Mouse (Mus musculus): ENCODE measurements around the gene Ino80d. TPM values are rescaled to one million over a fixed set of nuclear protein-coding genes. Genes with fewer than 3 reads are reported as not detected.
A peak's percentile ranks its signal among the peaks of the same experiment; 100 is the strongest.
"Not testable (repeated sequence)": the region's sequence is repeated elsewhere in the genome, so short reads cannot be mapped to it uniquely, and the experiment has no call there.

The Ino80d gene
- total RNA-seq (2021), result 10 to 100 TPM; 14.0 to 14.6 TPM
- long read RNA-seq, experiment 1, partial matches to known transcripts, result 0 of 19 reads
- long read RNA-seq, experiment 1, other reads (novel, unspliced or antisense), result 19 of 19 reads
- long read RNA-seq, experiment 2, partial matches to known transcripts, result 0 of 13 reads
- long read RNA-seq, experiment 2, other reads (novel, unspliced or antisense), result 13 of 13 reads

DNA sequence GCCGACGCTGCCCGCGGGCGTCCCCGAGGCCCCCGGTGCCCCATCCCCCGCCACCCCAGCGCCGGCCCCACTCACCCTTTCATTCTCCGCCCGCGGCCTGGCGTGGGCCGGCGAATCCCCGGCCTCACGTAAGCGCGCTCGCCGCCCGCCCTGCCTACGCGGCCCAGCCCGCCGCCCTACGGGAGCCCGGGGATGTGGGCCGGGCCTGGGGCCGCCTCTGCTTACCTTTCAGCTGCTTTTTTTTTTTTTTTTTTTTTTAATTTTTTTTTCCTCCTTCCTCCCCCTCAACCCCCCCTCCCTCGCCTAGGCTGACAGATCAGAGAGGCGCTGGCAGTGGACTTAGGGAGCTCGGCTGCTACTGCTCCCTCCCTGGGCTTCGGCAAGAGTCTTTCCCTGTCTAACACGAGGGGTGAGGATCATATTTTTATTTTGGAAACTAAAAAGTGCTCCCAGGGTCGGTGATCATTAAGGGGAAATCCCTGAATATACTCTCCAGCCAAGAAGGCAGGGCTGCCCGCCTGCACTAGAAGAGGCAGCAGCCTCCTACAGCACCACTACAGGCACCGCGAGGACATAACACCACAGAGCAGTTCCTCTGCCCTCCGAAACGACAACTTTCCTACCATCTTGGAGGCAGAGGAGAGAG, at the start of gene Ino80d:
Ino80d (minus strand) TSS at position 532 of the 646 bp plus-strand sequence.
- peak; percentile 69 for TF ChIP-seq CTCF (IDR thresholded peaks at IDR 0.05)
- peak within 1 kb of the TSS; percentile 99 for H3K27ac ChIP-seq
- intact Hi-C loops (cut with DNase I), result loop anchor here (2.0 kb wide), 1 partner anchor 63 kb away; the partner anchor contains the start of genes Eef1b2 and Ndufs1
- peak; percentile 87 for DNase-seq
- peak within 1 kb of the TSS; percentile 99 for H3K4me3 ChIP-seq

DNA sequence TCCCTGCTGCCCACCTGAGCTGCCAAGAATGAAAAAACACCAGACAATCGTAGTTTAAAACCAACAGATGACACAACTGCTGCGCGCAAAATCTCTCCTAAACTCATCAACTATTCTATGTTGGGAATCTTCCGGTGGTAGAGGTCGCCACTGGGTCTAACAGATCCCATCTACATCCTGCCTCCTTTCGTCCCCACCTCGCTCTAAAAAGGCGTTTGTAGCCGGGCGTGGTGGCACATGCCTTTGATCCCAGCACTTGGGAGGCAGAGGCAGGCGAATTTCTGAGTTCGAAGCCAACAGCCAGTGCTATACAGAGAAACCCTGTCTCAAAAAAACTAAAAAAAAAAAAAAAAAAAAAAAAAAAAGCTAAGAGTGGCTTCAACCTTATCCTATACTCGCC, 25.8 kb upstream of the Ino80d start:
- no peak for TF ChIP-seq CTCF (IDR thresholded peaks at IDR 0.05)
- intact Hi-C loops (cut with DNase I), result no loop called here
- no peak for DNase-seq
- Histone ChIP-seq H3K27ac (no peak overlapping the region), H3K4me3 (no peak overlapping the region)

DNA sequence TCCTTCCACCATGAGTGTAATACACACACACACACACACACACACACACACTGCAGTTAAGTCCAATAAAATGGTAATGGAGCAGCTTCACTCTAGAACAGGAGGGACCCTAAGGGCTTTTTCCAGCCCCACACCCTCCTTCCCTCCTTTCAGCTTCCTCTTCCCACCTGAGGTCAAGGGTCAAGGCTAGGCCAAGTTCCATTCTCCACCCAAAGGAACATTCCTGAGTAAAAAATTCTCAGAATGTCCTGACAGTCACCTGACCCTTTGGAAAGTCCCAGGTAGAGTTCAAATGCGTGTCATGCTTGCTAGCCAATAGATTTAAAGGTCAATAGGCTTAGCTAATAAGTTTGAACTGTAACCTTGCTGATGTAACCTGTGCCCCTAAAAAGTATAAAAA, 24.1 kb upstream of the Ino80d start:
- H3K27ac ChIP-seq; intact Hi-C loops (cut with DNase I); H3K4me3 ChIP-seq; DNase-seq: not testable (repeated sequence)

DNA sequence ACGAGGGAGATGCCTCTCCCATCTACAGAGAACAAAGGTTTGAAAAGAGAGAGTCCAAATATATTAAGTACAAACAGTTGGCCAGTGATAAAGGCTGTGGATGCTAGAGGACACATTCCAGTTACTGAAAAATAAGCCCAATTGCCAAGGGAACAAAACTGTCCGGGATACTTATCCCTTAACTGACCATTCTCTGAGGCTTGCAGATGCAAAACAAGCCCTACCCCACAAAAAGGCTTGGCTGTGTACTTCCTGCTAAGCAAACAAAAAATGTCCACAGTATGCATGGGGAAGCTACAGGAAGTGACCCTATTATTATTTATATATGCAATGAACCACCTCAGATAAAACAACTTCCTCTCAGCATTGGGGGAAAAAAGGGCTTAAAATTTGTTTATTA, 23.5 kb upstream of the Ino80d start:
- no peak for TF ChIP-seq CTCF (IDR thresholded peaks at IDR 0.05)
- no peak overlapping the region for H3K4me3 ChIP-seq
- no peak for DNase-seq
- intact Hi-C loops (cut with DNase I), result no loop called here
- H3K27ac ChIP-seq, result no peak overlapping the region

DNA sequence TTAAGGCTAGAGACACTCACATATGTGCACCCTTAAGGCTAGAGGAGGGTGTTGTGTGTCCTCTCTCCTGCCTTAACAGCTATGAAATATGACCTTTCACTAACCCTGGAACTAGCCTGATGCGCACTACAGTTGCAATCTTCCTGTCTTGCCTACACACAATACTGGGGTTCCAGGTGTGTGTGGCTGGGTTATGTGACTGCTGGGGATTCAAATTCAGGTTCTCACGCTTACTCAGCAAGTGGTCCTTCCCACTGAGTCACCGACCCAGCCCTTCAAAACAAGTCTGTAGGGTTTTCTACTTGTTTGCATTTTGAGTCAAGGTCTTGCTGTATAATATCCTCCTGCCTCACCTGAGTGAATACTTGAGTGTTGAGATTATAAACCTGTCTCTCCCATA, 20.1 kb upstream of the Ino80d start:
- no peak for TF ChIP-seq CTCF (IDR thresholded peaks at IDR 0.05)
- intact Hi-C loops (cut with DNase I), result loop anchor here (2.0 kb wide), 1 partner anchor 18 kb away; no protein-coding TSS in a partner anchor
- Histone ChIP-seq H3K27ac (no peak overlapping the region), H3K4me3 (no peak overlapping the region)
- DNase-seq, result no peak

DNA sequence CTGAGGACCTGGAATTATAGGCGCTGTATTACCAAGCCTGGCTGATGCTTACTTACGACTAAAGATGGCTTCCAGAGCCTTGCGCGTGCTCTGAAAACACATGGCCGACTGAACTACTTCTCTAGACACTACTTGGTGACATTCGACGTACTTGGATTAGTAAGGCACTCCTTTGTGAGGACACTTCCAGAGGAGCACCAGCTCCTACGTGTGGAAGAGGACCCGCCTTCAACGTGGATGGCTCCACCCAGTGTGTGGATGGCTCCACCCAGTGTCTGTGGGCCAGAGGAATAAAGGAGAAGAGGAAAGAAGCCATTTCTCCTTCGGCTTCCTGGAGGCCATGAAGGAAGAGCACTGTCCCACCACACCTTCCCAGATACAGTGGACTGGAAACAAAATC, 17.3 kb upstream of the Ino80d start:
- TF ChIP-seq CTCF (IDR thresholded peaks at IDR 0.05), result no peak
- DNase-seq, result no peak
- Histone ChIP-seq H3K27ac (no peak overlapping the region), H3K4me3 (no peak overlapping the region)
- intact Hi-C loops (cut with DNase I), result no loop called here

DNA sequence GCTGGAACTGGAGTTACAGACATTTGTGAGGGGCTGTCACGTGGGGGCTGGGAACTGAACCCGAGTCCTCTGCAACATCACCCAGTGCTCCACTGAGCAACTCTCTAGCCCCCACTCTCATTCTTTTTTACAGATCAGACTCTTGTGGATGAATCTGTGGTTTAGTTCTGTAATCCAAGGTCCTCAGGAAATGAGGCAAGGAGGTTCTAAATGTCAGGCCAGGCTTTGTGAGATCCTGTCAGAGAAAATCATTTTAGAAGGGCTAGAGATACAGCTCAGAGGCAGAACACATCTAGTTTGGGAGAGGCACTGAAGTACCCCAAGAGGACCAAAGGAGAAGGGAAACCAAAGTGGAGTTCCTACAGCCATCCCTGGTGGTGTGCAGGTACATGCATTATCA, 16.4 kb upstream of the Ino80d start:
- TF ChIP-seq CTCF (IDR thresholded peaks at IDR 0.05), result no peak
- DNase-seq, result no peak
- H3K4me3 ChIP-seq, result no peak overlapping the region
- intact Hi-C loops (cut with DNase I), result no loop called here
- no peak overlapping the region; the same call in 1 of the 2 replicates for H3K27ac ChIP-seq

DNA sequence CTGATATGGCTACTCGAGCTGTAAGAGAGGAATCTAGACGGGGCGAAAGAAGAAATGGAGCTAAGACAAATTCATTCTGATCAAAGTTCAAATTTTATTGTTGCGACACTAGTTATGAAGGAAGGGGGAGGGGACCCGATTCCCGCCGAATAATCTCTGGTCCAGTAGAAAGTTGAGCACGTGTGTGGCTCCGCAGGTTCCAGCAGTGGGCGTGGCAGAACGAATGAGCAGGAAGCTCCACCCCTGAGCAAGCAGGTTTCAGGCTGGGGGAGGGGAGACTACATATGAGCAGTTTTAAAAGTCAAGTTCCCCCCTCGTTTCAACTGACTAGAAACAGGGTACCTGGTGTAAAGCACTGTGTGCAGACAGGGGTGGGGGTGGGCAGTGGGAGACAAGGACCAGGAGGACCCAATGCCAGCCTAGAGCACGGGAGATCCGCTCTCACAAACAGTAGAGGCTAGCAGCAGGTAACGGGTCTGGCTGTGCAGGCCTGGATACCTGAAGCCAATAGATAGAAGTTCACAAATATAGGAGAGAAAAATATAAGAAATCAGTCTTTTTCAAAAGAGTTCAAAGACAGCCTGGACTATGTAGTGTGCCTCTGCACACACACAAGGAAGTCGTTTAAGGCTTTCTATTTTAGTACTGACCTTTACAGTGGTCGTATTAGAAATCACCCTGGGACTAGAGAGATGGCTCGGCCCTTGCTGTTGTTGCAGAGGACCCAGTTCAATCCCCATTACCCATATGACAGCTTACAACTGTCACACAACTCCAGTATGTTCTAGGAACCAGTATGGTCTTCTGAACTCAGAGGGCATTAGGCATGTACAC, 15.6 kb upstream of the Ino80d start:
- H3K27ac ChIP-seq, result peak overlapping the region; percentile 54; the same call in 1 of the 2 replicates
- peak; percentile 26 for DNase-seq
- no peak for TF ChIP-seq CTCF (IDR thresholded peaks at IDR 0.05)
- peak overlapping the region; percentile 52 for H3K4me3 ChIP-seq
- intact Hi-C loops (cut with DNase I), result no loop called here

DNA sequence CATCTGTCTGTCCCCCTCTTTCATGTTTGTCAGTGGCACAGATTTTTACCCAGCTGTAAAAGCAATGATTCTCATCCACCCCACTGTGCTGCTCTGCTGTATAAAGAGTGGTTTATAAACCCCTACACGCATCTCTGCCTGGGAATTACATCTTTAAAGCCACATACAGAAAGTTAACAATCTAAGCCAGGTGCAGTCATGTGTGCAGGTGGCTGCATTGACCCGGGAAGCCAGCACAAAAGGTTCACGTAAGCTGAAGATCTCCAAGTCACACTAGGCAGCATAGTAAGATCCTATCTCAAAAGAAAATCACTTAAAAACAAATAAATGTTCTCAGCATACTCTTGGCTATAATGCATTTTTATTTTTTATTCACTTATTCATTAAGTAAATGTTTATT, 14.8 kb upstream of the Ino80d start:
- no peak overlapping the region for H3K27ac ChIP-seq
- TF ChIP-seq CTCF (IDR thresholded peaks at IDR 0.05), result no peak
- no peak for DNase-seq
- H3K4me3 ChIP-seq, result no peak overlapping the region; the same call in 1 of the 2 replicates
- intact Hi-C loops (cut with DNase I), result no loop called here

DNA sequence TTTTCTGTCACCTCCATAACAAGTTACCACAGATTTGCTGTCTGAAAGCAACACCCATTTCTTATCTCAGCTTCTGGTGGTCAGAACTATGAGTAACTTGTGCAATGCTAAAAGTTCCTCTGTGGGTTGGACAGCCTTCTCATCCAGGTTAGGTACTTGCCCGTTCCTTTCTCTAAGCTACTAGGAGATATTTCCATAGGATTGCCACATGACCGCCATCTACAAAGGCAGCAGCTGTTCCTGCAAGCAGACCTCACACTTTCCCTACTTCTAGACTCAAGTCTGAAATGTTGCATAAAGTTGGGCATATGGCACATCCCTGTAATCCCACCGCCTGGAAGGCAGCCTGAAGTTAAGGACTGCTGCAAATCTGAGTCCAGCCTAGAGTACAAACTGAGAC, 11.7 kb upstream of the Ino80d start:
- Histone ChIP-seq H3K27ac (no peak overlapping the region), H3K4me3 (no peak overlapping the region)
- DNase-seq, result no peak
- intact Hi-C loops (cut with DNase I), result no loop called here
- no peak for TF ChIP-seq CTCF (IDR thresholded peaks at IDR 0.05)

DNA sequence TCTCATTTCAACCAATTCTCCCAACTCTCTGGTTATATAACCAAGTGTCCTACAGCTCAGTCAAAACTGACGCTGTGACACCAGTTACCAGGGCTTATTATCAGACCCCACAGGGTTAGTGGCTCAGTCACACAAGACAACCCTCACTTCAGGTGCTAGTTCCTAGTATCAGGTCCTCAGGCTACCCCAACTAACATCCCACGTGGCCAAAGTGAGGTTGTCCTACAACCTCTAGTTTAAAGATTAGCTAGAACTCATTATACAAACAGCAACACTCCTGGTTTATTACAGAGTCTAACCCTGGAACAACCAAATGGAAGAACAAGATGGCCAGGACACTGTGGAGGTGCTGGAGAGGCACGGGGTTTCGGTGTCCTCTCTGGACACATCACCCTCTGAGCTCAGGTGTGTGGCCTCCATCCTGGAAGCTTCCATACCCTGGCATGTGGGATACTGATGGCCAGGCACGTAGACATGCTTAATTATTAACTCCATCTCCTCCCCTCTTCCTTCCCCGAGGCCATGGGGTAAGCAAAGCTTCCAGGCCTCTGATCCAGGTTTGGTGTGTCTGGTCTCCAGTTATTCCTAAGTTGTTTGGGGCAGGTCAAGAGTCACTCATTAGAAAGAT, 9.5 kb upstream of the Ino80d start:
- DNase-seq, result no peak
- intact Hi-C loops (cut with DNase I), result no loop called here
- H3K4me3 ChIP-seq, result no peak overlapping the region
- no peak for TF ChIP-seq CTCF (IDR thresholded peaks at IDR 0.05)
- H3K27ac ChIP-seq, result no peak overlapping the region

DNA sequence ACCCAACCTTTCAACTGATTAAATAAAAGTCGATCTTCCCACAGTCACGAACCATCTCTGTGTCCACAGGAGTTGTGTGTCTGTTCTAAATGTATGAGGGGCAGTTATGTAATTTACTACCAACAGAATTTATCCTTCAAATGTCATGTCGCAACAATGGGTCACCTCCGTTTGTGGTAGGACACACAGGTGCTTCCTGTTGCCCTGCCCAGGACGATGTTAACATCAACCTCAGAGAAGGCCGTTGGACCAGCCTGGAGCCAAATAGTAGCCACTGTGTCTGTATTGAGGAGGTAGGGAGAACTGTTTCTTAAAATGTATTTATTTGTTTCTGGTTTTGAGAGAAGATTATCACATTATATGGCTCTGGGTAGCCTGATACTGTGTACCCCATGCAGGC, 7.5 kb upstream of the Ino80d start:
- no peak for TF ChIP-seq CTCF (IDR thresholded peaks at IDR 0.05)
- no peak for DNase-seq
- Histone ChIP-seq H3K27ac (no peak overlapping the region), H3K4me3 (no peak overlapping the region)
- intact Hi-C loops (cut with DNase I), result no loop called here

DNA sequence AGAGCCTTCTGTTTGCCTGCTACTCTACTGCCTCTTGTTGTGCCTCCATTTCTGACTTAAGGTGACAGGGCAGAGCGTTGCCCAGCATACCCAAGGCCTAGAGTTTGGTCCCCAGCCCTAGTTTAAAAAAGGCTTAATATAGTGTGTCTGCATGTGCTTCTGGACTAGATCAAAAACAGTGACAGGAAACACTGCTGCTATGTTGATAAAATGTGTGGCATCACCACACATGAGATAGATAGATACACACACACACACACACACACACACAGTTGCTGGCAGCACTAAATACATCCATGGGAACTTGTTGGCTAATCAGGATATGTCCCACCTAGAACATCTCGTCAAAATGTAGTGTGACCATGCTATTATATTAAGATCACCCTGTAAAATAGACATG, 5.9 kb upstream of the Ino80d start:
- Histone ChIP-seq H3K27ac (no peak overlapping the region), H3K4me3 (no peak overlapping the region)
- no peak for TF ChIP-seq CTCF (IDR thresholded peaks at IDR 0.05)
- no peak for DNase-seq
- intact Hi-C loops (cut with DNase I), result no loop called here

Data from gastrocnemius, adult 2 months (tissue).